Mouse (Mus musculus) ES-Bruce4 (cell line): ENCODE measurements at regions not wholly inside any gene's neighbourhood (a gene's known extent, or its start where the extent isn't known, plus 50 kb on each side); places are given as distances from the start of the nearest gene placed in this dataset.

Experiments
- H3K27ac ChIP-seq: 2 replicates; pipeline ENCODE4 v1.5.1; 2012; ENCODE audit warnings: low read length, inconsistent platforms; ENCODE audit not compliant: insufficient read depth
- H3K27me3 ChIP-seq: 2 replicates; pipeline ENCODE4 v1.6.1; 2012; ENCODE audit warnings: mild to moderate bottlenecking, low read length, inconsistent platforms; ENCODE audit not compliant: control insufficient read depth, poor library complexity, insufficient read depth, severe bottlenecking
- H3K36me3 ChIP-seq: 2 replicates; pipeline ENCODE4 v1.6.1; 2012; ENCODE audit warnings: inconsistent platforms, mild to moderate bottlenecking, low read length, moderate library complexity; ENCODE audit not compliant: control insufficient read depth, poor library complexity, insufficient read depth, severe bottlenecking
- H3K4me1 ChIP-seq: one replicate; pipeline ENCODE4 v1.8.1; 2011; ENCODE audit warnings: low read length; ENCODE audit not compliant: control insufficient read depth, insufficient read depth
- H3K4me3 ChIP-seq: 2 replicates; pipeline ENCODE4 v1.5.1; 2011; ENCODE audit warnings: low read depth, mild to moderate bottlenecking, low read length
- H3K9ac ChIP-seq: 2 replicates; pipeline ENCODE4 v1.6.1; 2012; ENCODE audit warnings: low read depth, mild to moderate bottlenecking, inconsistent platforms; ENCODE audit not compliant: poor library complexity, severe bottlenecking
- H3K9me3 ChIP-seq: replicated peaks from 2 replicates; pipeline ENCODE4 v1.6.1; 2012; ENCODE audit warnings: mild to moderate bottlenecking, low read length, inconsistent platforms; ENCODE audit not compliant: control insufficient read depth, poor library complexity, insufficient read depth, severe bottlenecking
- CTCF ChIP-seq: IDR thresholded peaks from one replicate; pipeline ENCODE4 v1.8.1; 2011; ENCODE audit warnings: low read depth, low read length
- EP300 ChIP-seq: IDR thresholded peaks from 2 replicates; pipeline ENCODE4 v1.6.1; 2011; ENCODE audit warnings: low read depth, low read length; ENCODE audit not compliant: insufficient read depth
- POLR2A ChIP-seq: IDR thresholded peaks from one replicate; pipeline ENCODE4 v1.8.1; 2011; ENCODE audit warnings: low read length; ENCODE audit not compliant: insufficient read depth

- H3K27ac ChIP-seq: no peak overlapping the region
- no peaks in the 10 kb centered on the region for H3K36me3 ChIP-seq
- no peaks in the 10 kb centered on the region for H3K27me3 ChIP-seq
- no peak for TF ChIP-seq CTCF
- no peak for TF ChIP-seq POLR2A
- H3K4me1 ChIP-seq: peaks cover 3% of the 10 kb centered on the region
- no peaks in the 10 kb centered on the region for H3K9me3 ChIP-seq
- H3K4me3 ChIP-seq: no peak overlapping the region
- H3K9ac ChIP-seq: no peak overlapping the region
These were observed 780.6 kb upstream of the Car8 start for GRCm38 (mm10) chr4:9019241-9020110.

DNA sequence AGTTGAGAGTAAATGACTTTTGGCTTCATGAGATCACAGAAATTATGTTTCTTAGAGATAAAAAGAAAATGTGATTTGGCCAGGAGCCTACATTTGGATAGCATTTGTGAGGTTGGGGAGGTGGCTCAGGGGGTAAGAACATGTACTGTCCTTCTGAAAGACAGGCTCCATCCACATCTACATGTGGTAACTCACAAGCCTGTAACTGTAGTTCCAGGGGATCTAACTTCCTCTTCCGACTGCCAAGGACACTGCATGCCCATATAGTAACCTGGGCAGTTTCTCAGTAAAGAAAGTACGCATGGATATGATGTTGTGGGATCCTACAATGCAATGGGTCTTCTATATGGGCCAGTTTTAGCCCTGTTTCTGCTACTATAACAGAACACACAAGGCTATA is 779.4 kb upstream of the Car8 start:
- Histone ChIP-seq H3K4me1 (peaks cover 3% of the 10 kb centered on the region), H3K36me3 (no peaks in the 10 kb centered on the region), H3K27ac (no peak overlapping the region), H3K27me3 (no peaks in the 10 kb centered on the region), H3K9ac (no peak overlapping the region), H3K4me3 (no peak overlapping the region), H3K9me3 (no peaks in the 10 kb centered on the region)
- TF ChIP-seq POLR2A (no peak), CTCF (no peak), EP300 (no peak)

DNA sequence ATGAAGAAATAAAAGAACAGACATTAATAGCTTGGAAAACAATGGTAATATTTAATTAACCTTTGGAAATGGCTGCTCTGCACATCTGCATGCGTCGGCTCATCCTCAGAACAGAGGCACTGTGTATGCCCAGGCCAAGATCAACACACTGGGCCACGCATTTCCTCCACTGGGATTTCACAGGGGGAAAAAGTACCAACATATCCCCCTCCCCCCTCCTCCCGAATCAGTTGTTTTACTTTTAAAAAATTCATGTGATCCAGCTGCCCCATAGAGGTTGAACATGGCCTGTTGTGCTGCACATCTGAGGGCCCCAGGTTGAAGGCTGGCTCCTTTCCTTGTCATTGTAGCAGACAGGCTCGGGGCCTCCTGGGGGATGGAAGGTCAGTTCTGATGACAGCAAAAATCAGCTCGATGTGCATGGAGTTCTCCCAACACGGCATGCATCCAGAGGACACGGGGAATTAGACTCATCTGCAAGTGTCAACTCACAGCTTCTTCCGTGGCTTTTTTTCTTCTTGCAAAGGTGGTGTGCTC is 777.7 kb upstream of the Car8 start:
- H3K27me3 ChIP-seq: no peaks in the 10 kb centered on the region

GRCm38 (mm10) chr4:9015528-9016503 is 777.0 kb upstream of the Car8 start:
- Histone ChIP-seq H3K9me3 (no peaks in the 10 kb centered on the region), H3K4me3 (no peak overlapping the region), H3K27ac (no peak overlapping the region), H3K4me1 (peaks cover 3% of the 10 kb centered on the region), H3K36me3 (no peaks in the 10 kb centered on the region), H3K9ac (no peak overlapping the region), H3K27me3 (no peaks in the 10 kb centered on the region)
- TF ChIP-seq EP300 (peak; percentile 91), CTCF (no peak)

More for the DNA sequence above, 777.7 kb upstream of the Car8 start:
- Histone ChIP-seq H3K27ac (no peak overlapping the region), H3K36me3 (no peaks in the 10 kb centered on the region), H3K9ac (no peak overlapping the region), H3K4me1 (peaks cover 3% of the 10 kb centered on the region), H3K4me3 (no peak overlapping the region), H3K9me3 (no peaks in the 10 kb centered on the region)
- no peak for TF ChIP-seq CTCF
- TF ChIP-seq EP300: no peak
- TF ChIP-seq POLR2A: no peak

GRCm38 (mm10) chr4:9014986-9015385 is 776.1 kb upstream of the Car8 start:
- H3K36me3 ChIP-seq: no peaks in the 10 kb centered on the region
- no peak overlapping the region for H3K4me3 ChIP-seq
- no peak overlapping the region for H3K27ac ChIP-seq
- H3K9ac ChIP-seq: no peak overlapping the region
- TF ChIP-seq CTCF: no peak
- no peak for TF ChIP-seq POLR2A
- TF ChIP-seq EP300: no peak
- peaks cover 3% of the 10 kb centered on the region for H3K4me1 ChIP-seq
- no peaks in the 10 kb centered on the region for H3K9me3 ChIP-seq
- no peaks in the 10 kb centered on the region for H3K27me3 ChIP-seq
